Mouse (Mus musculus): ENCODE results near the gene Nadk2. TPM values are rescaled to one million over a fixed set of nuclear protein-coding genes. Genes with fewer than 3 reads are reported as not detected.
A peak's percentile ranks its signal among the peaks of the same experiment; 100 is the strongest.

Nadk2 gene
- polyA plus RNA-seq, 1 experiment from 2014 or later = 38.6 TPM

- Histone ChIP-seq H3K9ac (peak within 1 kb of the TSS; percentile 82), H3K36me3 (ENCODE audit: insufficient read depth) (peaks cover 39% of the 10 kb centered on the region), H3K27me3 (ENCODE audit: insufficient read depth, low read length) (no peaks in the 10 kb centered on the region), H3K4me1 (ENCODE audit: insufficient read depth) (peaks cover under 1% of the 10 kb centered on the region; the same call in 1 of the 2 replicates), H3K27ac (ENCODE audit: low read depth) (peak within 1 kb of the TSS; percentile 77), H3K4me3 (ENCODE audit: low read depth, low read length) (peak within 1 kb of the TSS; percentile 91), H3K9me3 (ENCODE audit: low read depth, low read length) (no peaks in the 10 kb centered on the region), H3K4me2 (peak within 1 kb of the TSS; percentile 82)
- peak; percentile 98 for DNase-seq
- no peak for TF ChIP-seq CTCF (IDR thresholded peaks at IDR 0.05; ENCODE audit: low read depth)
- peak; percentile 99 for ATAC-seq (ENCODE audit: insufficient read depth)
- WGBS = 0% methylated on average over 34 of the region's 34 CpGs
These were observed 69.2 kb downstream of the Nadk2 start, which contains the start of gene Lmbrd2 for GRCm38 (mm10) chr15:9140252-9140680. Gene Lmbrd2, plus strand, starts transcription at chr15:9140550.

DNA sequence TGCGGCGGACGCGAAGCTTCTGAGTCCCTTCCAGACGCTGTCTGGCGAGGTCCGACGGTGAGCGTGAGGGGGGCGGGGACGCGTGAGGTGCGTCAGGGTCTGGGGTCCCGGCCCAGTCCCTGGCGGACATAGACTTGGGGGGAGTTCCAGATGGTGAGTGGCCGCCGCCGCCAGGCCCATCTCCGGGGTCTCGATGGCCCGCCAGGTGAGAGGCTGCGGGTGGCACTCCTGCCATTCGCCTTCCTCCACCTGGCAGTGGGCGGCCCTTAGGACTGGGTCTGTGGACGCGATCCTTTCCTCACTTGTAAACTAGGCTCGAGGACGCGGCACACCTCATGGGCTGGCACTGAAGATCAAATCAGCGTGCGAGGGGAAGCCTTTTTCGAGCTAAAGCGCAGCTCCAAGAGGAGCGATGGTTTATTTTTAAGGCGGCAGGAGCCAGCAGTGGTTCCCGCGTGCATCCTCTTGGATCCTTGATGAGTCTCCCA, 69.7 kb downstream of the Nadk2 start:
- peaks cover 37% of the 10 kb centered on the region for H3K36me3 ChIP-seq (ENCODE audit: insufficient read depth)
- TF ChIP-seq CTCF (IDR thresholded peaks at IDR 0.05; ENCODE audit: low read depth) = no peak
- H3K9me3 ChIP-seq (ENCODE audit: low read depth, low read length) = no peaks in the 10 kb centered on the region
- peak overlapping the region; percentile 77 for H3K27ac ChIP-seq (ENCODE audit: low read depth)
- peak overlapping the region; percentile 68 for H3K4me2 ChIP-seq
- peak overlapping the region; percentile 91 for H3K4me3 ChIP-seq (ENCODE audit: low read depth, low read length)
- ATAC-seq (ENCODE audit: insufficient read depth) = peak; percentile 89
- peak; percentile 57 for DNase-seq
- peak overlapping the region; percentile 82 for H3K9ac ChIP-seq
- no peaks in the 10 kb centered on the region; the same call in 1 of the 2 replicates for H3K4me1 ChIP-seq (ENCODE audit: insufficient read depth)
- H3K27me3 ChIP-seq (ENCODE audit: insufficient read depth, low read length) = no peaks in the 10 kb centered on the region
- WGBS = under 1% methylated on average over 37 of the region's 37 CpGs

- no peak for DNase-seq
- H3K27ac ChIP-seq (ENCODE audit: low read depth) = no peak within 1 kb of the TSS
- no peaks in the 10 kb centered on the region for H3K9me3 ChIP-seq (ENCODE audit: low read depth, low read length)
- no peak for ATAC-seq (ENCODE audit: insufficient read depth)
- H3K4me3 ChIP-seq (ENCODE audit: low read depth, low read length) = no peak within 1 kb of the TSS
- no peaks in the 10 kb centered on the region for H3K27me3 ChIP-seq (ENCODE audit: insufficient read depth, low read length)
- H3K9ac ChIP-seq = no peak within 1 kb of the TSS
- TF ChIP-seq CTCF (IDR thresholded peaks at IDR 0.05; ENCODE audit: low read depth) = no peak
- no peaks in the 10 kb centered on the region for H3K4me1 ChIP-seq (ENCODE audit: insufficient read depth)
- no peak within 1 kb of the TSS for H3K4me2 ChIP-seq
- H3K36me3 ChIP-seq (ENCODE audit: insufficient read depth) = peaks cover 31% of the 10 kb centered on the region
These were observed 84.3 kb downstream of the Nadk2 start, which contains the start of gene Skp2 for GRCm38 (mm10) chr15:9155325-9155724. Gene Skp2, minus strand, starts transcription at chr15:9155425.

Other genes with a start within 250 kb of the Nadk2 start
- gene Ranbp3l, start 103.3 kb upstream of the Nadk2 start, polyA plus RNA-seq (2014; fragmentation: Nextera tagmentation; extraction: Ambion mirVana) = 0.09 and 0.42 TPM in 2 replicates
- 3.4 and 3.5 TPM in 2 replicates for gene Lmbrd2, start 69.3 kb downstream of the Nadk2 start, polyA plus RNA-seq (2014; fragmentation: Nextera tagmentation; extraction: Ambion mirVana)
- gene Skp2, start 84.2 kb downstream of the Nadk2 start, polyA plus RNA-seq (2014; fragmentation: Nextera tagmentation; extraction: Ambion mirVana) = 102 and 106 TPM in 2 replicates
- gene Ugt3a1, start 205.6 kb downstream of the Nadk2 start, polyA plus RNA-seq (2014; fragmentation: Nextera tagmentation; extraction: Ambion mirVana) = not detected in 2 replicates